Mouse (Mus musculus) erythroid progenitor cell, adult 5-6 weeks (primary cell): Measurements from ENCODE around the gene Rpgrip1l. TPM values are rescaled to one million over a fixed set of nuclear protein-coding genes. Genes with fewer than 3 reads are reported as not detected.

ENCODE experiments used
- ATAC-seq: replicated peaks from 2 replicates; pipeline ENCODE4 v1.8.0; 2016; ENCODE audit warnings: moderate number of reproducible peaks, mild to moderate bottlenecking, moderate TSS enrichment, inconsistent platforms; ENCODE audit not compliant: poor library complexity, low FRiP score, severe bottlenecking
- total RNA-seq, 2 experiments: library from RNA; stranded (forward) in 1 of 2; stranded (reverse) in 1 of 2; fragments of 150-400 nt in 1 of 2; fragments of 186-747, 209-891 nt in 1 of 2; gene quantifications; 2 replicates each; pipeline versions ENCODE4 v1.2.3 to v1.2.4; 2015 to 2017; ENCODE audit warnings: low replicate concordance in 2 of 2

Rpgrip1l gene
- total RNA-seq, 2 experiments from 2014 or later = 10.1 to 11.4 TPM

DNA sequence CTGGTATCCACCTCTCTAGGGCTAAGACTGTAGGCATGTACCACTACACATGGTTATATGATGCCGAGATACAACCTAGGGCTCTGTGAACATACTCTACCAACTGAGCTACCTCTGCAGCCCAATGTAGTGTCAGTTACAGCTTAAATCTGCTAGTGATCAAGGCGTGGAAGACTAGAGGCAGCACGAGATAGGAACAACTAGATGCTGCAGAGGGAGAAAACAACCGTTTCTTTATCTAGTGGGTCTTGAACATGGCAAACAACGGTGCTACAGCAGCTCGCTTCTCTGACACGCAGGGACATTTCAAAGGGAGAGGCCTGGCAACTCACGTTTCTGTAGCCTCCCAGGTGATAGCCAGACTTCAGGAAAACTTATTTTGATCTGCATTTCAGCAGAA is 31.5 kb downstream of the Rpgrip1l start:
- no peak for ATAC-seq

DNA sequence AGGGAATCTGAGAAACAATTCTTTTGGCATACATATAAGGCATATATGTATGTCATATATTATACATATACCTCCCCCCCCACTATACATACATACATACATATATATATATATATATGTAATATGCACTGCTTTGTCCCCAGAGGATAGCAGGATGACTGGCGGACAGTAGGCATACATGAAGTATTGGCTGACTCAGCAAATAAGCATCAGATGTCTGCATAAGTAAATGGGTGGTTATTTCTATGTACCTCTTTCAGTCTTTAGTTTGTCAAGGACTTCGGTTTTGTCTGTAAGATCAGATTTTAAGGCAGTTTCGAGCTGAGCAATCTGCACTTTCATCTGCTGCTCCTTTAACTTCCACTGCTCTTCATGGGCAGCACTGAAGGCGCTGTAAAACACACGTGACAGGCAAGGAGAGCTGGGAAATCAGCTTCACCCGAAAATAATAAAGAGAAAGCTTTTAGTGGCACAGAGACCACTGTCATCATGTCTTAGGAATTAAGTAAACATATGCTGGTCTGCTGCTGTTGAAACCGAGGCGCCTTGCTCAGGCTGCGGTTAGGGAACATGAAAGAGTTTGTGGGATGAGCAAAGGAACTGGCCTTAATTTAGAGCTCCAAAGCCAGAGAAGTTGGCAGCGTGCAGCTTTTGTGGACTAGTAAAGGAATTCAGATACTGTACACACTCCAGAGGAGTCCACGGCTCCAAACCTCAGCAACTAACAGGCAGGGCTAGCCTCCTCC is 32.4 kb downstream of the Rpgrip1l start:
- no peak for ATAC-seq

DNA sequence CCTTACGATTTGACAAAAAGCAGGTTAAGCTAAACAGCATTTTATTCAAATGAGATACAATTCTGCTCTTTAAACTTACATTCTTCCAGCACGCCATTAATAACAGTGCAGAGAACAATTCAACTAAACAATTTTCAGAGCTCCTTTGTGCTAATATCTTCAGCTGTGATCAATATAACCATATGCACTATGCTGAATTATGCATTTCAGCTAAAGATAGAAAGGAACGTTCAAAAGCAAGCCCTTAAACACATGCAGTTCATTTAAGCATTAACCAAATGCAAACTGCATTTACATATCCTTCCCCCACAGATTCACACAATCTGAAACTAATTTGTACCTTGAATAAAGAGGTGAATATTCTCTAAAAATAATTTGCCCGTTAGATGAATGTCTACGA is 35.0 kb downstream of the Rpgrip1l start:
- ATAC-seq = no peak

DNA sequence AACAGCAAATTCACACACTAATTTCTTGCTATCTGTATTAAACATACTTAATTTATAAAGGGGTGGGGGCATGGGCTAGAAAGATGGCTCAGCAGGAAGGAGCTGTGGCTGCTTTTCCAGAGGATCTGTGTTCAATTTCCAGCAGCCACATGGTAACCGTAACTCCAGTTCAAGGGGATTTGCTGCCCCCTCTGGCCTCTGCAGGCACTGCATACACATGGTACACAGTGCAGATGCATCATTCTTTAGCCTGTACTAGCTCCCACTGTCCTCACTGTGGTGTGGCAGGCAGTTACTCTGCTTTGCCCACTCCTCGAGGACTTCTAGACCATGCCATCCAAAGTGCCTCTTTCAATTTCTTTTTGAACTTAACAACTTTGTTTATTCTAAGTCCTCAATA is 36.7 kb downstream of the Rpgrip1l start:
- peak; percentile 49; the same call in 1 of the 2 replicates for ATAC-seq

DNA sequence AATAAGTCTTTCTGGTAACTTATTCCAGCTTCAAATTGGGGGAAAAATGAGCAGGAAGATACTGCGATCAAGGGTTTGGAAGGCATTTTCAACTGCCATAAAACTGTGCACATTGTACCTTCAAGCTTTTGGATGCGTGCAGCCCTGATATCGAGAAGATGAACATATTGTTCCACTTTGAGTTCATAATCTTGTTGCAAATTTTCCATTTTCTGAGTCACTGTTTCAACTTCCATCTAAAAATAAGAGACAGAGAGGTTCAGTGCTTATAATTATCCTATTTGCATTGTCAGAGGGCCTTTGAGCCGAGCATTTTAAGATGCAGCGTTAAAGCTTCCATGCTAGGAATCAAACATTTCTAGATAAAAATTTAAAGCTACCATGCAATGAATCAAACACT is 39.6 kb downstream of the Rpgrip1l start:
- ATAC-seq = no peak

DNA sequence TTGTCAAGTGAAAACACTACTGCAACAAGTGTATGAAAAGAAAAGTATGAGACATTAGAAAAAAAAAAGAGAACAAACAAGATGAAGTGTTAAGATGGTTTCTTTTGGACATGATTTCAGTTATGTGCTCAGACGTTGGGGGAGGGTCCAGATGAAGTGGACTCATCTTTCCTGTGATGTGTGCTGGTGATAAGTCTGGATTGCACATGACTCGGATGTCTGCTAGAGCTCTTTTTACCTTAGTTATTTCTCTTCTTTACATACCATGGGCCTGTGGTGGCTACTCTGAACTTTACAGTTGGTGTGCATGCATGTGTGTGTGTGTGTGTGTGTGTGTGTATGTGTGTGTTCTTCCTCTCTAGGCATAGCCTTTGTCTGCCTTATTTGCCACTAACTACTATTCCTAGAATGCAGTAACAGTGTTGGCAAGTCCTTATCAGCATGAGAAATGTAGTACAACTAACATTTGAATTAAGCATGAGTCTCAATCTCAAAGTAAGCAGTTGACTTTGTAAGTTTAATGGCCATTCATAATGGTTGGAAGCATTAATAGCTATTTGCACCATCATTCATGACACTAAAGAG is 43.6 kb downstream of the Rpgrip1l start:
- ATAC-seq = no peak

DNA sequence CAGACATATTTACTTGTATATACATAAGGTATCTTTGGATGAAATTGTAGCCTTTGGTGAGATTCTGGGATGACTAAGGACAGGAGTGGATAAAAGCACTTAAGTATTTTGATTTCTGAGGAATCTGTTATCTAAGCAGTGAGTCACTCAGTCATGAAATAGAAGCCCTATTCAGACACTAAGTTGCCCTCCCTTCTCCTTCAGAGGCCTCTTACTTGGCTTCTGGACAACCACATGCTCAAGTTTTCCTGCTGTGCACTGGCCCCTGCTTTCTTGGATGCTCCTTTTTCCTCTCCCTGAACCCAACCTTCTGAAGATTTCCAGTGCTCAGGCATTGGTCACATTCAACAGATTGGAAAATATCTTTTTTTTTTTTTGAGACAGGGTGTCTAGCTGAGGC is 48.5 kb downstream of the Rpgrip1l start:
- ATAC-seq = no peak

DNA sequence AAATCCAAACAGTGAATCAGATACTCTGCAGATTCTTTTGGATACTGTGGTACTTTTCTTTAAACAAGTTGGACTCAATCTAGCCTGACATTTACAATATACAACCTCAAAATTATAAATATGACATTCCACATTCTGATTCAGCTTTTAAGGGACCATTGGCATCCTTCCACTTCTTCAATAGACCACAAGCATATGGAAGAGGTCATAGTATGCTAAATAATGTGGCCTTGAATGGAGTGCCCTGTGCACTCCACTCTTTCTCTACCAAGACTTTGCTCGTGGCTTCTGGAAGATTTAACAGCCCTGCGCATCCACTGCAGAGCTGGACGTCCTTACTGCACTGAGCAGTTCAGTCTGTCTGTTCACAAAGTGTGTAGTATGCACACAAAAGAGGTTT is 49.1 kb downstream of the Rpgrip1l start:
- ATAC-seq = no peak

DNA sequence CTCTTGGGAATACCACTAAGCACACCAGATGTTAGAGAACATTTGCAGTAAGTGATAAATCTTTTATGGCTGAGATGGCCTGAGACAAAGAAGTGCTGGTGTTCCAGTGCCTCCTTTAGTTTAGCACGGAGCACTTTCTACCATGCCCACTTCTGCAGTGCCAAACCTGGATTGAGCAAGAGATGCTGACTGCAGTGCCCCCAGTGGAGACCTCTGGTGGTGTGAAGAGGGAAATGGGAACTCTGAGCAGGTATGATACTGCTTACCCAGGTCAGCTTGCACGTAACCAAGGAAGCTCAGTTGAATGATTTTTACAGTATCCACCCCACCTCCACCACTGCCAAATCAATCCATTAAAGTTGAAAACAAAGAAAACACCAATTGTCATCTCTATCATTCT is 51.5 kb downstream of the Rpgrip1l start:
- no peak for ATAC-seq

DNA sequence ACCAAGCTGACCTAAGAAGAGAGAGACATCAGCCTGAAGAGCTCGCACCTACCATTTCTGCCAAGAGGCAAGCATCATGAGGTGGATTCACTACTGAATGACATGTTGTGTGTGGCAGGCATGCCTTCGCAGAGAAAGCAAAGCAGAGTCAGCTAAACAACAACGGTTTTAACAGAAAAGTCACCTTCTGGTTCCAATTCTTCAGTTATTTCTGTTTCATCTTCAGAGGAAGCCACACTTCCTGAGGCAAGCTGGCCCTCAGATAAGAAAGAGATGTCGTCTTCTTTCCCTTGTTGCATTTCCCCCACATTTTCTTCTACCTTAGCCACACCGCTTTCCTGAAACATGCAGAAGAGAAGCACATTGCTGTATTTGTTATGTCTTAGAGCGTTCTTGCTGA is 62.1 kb downstream of the Rpgrip1l start:
- no peak for ATAC-seq

DNA sequence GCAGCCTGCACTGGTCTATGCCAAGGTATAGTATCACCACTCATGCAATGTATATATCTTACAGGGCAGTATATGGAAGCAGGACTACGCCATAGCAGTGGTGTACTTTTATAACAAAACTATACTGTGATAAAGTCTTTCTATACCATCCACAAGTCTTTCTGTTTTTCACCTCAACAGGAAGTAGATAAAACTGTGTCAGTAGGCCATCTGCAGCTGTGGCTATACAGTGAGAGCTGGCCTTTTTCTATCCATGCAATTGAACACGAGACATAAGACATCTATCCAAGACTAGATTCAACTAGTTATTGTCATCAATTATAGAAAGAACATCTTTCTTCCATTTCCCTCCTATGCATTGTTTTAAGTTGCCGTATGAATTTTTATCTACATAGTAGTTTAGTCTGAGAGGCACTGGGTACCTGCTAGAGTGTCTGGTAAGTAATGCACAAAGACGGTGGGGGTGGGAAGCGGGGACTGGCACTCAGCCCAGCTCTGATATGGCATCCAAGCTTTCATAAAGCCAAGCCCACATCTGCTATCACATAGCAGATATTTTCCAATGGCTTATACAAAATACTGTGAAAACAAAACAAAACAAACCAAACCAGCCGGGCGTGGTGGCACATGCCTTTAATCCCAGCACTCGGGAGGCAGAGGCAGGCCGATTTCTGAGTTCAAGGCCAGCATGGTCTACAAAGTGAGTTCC is 63.1 kb downstream of the Rpgrip1l start:
- no peak for ATAC-seq

DNA sequence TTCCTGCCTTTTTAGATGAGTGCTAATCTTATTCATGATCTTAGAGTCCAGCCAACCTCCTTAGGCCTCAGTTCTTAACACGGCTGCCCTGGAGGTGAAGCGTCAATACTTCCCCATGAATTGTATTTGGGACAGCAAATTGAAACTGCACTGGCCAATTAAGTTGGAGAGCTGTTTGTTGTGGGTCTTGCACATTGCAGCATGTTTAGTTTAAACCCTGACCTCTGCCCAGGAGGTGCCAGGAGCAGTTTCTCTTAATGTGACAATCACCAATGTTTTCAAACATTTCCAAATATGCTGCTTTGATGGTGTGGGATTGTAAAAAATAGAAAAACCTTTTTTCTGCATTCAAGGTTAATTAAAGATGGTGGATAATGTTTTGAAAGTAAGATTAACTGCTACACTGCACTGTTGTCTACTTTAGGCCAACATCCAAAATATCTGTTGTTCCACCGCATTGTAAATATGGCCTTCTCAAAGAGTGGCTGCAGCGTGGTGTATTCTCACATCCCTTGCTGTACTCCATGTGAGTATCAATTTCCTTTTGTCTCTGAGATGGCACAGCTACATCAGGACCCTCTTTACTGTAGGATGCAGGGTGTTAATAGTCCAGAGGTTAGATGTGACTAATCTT is 67.1 kb downstream of the Rpgrip1l start:
- ATAC-seq = no peak

DNA sequence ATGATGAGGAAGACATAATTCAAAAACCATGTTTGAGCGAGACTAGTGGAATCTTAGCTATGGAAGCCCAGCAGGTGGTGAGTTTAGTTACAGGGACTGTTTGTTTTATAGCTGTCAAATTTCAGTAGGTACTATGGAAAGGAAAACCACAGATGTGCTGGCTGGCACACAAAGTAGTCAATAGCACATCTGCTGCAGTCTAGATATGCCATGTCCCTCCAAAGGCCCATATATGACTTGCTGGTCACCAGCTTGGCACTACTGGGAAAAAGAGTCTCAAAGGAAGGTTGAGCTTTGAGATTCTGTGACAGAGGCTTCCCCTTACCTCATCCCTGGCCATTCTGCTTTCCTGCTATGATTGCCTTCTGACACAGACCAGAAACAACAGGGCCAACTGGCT is 70.3 kb downstream of the Rpgrip1l start:
- no peak for ATAC-seq

DNA sequence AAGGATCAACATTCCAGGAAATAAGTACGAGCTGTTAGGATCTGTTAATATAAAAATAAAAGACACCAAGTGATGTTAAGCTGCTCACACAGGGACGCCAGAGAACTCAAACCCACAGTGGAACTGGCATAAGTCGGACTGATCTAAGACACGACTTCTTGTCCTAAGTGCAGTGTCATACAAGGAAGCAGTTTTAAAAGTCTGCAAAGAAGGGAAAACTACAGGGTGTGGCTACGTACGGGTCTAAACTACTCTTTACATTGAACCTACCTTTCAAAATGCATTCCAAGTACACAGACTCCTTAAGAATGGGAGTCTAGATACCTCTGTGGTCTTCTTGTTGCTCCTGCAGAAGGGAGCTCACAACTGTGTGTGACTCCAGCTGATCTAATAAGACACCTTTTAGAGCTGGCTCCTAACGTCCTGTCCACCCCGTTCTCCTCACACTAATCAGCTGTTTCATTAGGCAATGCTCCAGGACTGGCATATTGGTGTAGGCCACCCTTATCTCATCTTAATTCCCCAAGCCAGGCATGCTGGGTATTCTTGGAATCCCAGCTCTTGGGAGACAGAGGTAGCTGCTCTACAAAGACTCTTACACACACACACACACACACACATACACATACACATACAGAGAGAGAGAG is 71.1 kb downstream of the Rpgrip1l start:
- ATAC-seq = no peak

DNA sequence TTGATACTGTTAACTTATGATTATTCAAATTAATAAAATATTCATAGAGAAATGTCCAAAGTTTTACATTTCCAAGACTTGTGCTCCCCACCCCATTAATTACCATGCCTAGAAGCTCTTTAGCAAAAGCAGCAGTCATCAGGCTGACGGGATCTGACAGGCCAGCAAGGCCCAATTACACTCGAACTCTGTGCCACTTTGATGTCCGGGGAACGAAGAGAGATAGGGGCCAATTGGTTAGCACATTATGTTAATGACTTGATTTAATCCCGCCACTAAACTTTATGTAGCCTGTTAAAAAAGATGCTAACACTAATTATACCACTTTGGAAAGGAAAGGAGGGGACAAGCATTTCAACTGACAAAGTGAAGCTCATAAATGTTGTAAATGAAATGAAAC is 71.7 kb downstream of the Rpgrip1l start:
- no peak for ATAC-seq

DNA sequence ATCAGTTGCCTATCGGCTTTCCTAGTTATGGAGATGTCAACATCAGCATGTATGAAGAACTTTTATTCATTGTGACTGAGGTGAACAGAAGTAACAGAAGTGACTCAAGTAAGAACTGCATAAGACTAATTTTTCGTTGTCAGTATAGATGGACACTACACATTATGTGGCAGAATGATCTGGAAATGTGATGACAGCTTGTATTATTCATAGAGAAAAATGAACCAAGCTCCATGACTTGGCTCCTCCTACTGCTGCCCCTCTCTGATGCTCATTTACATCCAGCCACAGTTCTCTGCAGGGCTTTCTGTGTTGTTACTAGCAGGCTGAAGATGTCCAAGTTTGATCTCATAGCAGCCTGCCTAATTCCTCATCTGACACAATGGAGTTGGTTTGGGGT is 75.9 kb downstream of the Rpgrip1l start:
- no peak for ATAC-seq

DNA sequence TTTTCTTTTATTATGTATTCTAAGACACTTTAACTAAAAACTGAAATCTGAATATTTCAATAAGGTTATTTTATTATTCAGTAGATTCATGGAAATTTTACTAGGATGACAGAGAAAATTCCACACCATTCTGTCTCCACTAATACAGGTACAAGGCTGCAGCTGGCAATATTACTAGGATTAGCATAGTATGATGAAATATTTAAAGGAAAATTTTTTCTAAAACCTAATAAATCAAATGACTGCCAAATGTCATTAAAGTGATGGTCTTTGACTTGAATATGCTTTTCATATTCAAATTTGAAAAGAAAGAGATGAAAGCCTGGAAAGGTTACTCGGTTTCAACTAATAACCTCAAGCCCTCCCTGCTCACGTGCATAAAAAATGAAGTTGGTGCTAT is 79.0 kb downstream of the Rpgrip1l start:
- no peak for ATAC-seq

DNA sequence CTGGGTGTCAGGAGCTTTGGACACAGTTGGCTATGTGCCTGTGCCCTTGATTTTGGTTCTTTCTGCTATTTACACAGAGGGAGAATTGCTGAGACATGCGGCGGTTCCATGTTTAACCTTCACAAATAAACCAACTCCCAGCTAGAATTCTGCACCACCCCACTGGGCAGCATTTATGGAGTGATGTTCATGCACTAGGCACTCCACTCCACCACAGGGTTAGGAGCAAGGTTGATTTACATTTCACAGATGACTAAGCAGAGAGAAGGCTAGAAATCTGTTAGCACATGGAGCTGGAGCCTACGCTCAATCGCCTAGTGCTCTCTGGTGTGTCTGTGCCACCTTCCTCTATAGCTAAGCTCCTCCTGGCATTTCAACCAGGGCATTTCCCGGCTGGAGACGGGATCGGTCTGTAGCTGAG is 85.6 kb downstream of the Rpgrip1l start:
- ATAC-seq = no peak

DNA sequence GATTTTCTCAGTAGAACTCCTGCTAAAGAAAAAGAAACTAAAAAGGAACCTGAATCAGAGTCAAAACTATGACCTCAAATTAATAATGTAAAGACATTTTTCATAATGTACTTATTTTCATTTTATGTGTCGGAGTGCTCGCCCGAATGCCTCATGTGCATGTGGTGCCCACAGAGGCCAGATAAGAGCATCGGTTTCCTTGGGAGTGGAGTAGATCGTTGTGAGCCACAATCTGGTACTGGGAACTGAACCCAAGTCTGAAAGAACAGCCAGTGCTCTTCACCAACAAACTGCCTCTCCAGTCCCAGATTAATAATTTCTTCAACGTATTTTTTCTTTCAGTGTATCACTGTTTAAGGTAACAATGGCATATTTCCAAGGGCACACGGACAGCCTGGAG is 88.8 kb downstream of the Rpgrip1l start:
- no peak for ATAC-seq

DNA sequence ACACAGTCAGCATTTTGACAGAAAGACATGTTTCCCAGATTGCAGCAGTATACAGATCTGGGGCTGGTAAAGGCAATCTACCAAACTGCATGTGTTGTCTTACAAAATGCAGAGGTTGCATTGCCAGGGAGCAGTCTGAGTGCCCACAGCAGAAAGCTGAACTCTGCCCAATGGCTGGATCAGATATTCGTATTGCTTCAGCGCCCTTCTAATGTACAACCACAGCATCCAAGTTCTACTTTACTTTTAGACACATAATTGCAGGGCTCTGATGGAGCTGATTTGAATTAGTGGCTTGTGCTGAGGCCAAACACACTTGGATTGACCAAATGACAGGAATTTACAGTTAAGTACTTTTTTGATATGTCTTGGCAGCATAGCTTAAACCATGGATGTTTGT is 91.2 kb downstream of the Rpgrip1l start:
- ATAC-seq = no peak
